Mouse (Mus musculus) hindbrain, embryonic 13.5 days (tissue): ENCODE results near the gene Pogk. TPM values are rescaled to one million over a fixed set of nuclear protein-coding genes. Genes with fewer than 3 reads are reported as not detected.

Experiments used
- ATAC-seq: fragments of 200-750 bp; cut with Nextera tagmentation; 2 replicates; pipeline ENCODE4 v1.8.0; 2017; ENCODE audit warnings: moderate TSS enrichment; ENCODE audit not compliant: low FRiP score
- H3K27ac ChIP-seq: fragments of 300-500 bp; sonication (generic); 2 replicates; pipeline ENCODE4 v1.5.1; 2015; ENCODE audit warnings: inconsistent platforms, mild to moderate bottlenecking, moderate library complexity
- H3K27me3 ChIP-seq: fragments of 300-500 bp; sonication (generic); 2 replicates; pipeline ENCODE4 v1.6.1; 2015; ENCODE audit warnings: mild to moderate bottlenecking, inconsistent platforms
- H3K36me3 ChIP-seq: fragments of 300-500 bp; sonication (generic); 2 replicates; pipeline ENCODE4 v1.6.1; 2015; ENCODE audit warnings: mild to moderate bottlenecking, inconsistent platforms
- H3K4me1 ChIP-seq: fragments of 300-500 bp; sonication (generic); replicated peaks from 2 replicates; pipeline ENCODE4 v1.6.1; 2015; ENCODE audit warnings: inconsistent platforms
- H3K4me2 ChIP-seq: fragments of 300-500 bp; sonication (generic); 2 replicates; pipeline ENCODE4 v1.6.1; 2015; ENCODE audit warnings: inconsistent platforms, mild to moderate bottlenecking, moderate library complexity
- H3K4me3 ChIP-seq: fragments of 300-500 bp; sonication (generic); 2 replicates; pipeline ENCODE4 v1.5.1; 2015; ENCODE audit warnings: mild to moderate bottlenecking, inconsistent platforms
- H3K9ac ChIP-seq: fragments of 300-500 bp; sonication (generic); 2 replicates; pipeline ENCODE4 v1.6.1; 2015; ENCODE audit warnings: mild to moderate bottlenecking, inconsistent platforms
- H3K9me3 ChIP-seq: fragments of 300-500 bp; sonication (generic); 2 replicates; pipeline ENCODE4 v1.6.1; 2016; ENCODE audit warnings: inconsistent platforms
- WGBS: fragments of 180-500 bp; shearing (Covaris S2); methylation state at CpG from one replicate; pipeline ENCODE4 v1.1.7; 2015; 5-methylcytosine and 5-hydroxymethylcytosine counted together
- polyA plus RNA-seq: library from polyadenylated mRNA; unstranded; fragments of >200 nt; fragmentation: Nextera tagmentation; extraction: Ambion mirVana; gene quantifications from 2 replicates; pipeline ENCODE4 v1.2.1, GENCODE M21; 2015

Gene Pogk
- polyA plus RNA-seq, 1 experiment from 2014 or later = 38.8 TPM

DNA sequence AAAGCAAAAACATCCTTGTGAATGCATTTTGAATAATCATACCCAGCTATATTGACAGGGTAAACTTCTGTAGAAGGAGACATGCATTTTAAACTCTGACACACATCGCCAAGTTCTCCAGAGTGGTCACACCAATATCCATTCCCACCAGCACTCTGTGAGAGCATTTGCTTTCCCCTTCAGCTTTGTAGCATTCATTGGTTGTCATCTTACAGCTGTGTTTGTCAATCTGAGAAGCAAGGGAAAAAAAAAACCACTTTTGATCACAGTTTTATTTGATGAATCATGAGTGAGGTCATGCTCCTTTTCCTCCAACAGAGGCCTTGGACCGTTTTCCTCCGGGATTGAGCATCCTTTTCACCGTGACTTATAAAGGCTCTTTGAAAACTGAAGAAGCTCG, 66.1 kb downstream of the Pogk start:
- H3K9me3 ChIP-seq = no peaks in the 10 kb centered on the region
- no peaks in the 10 kb centered on the region for H3K36me3 ChIP-seq
- WGBS = 38% methylated on average over 5 of the region's 5 CpGs
- no peak overlapping the region for H3K27ac ChIP-seq
- H3K4me1 ChIP-seq = peaks cover 8% of the 10 kb centered on the region
- no peak overlapping the region for H3K9ac ChIP-seq
- peaks cover 9% of the 10 kb centered on the region for H3K27me3 ChIP-seq
- no peak overlapping the region for H3K4me3 ChIP-seq
- H3K4me2 ChIP-seq = no peak overlapping the region
- ATAC-seq = no peak

DNA sequence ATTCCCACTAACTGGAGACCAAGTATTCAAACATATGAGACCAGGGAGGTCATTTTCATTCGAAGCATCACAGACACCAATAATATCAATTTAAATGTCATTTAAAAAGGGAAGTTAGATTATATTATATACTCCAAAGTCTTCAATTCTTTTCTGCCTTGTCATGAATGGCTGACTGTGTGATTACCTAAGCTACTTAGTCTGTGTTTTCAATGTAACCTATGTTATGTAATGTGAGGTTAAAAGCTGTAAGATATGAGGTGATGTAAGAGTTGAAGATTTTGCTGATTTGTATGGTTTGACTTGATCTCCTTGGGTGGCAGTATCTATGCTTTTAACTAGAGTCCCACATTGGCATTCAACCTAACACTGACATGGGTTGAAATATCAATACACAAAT, 67.1 kb downstream of the Pogk start:
- WGBS = 93% methylated on average over 1 of the region's 1 CpGs
- H3K27ac ChIP-seq = no peak overlapping the region
- H3K9me3 ChIP-seq = no peaks in the 10 kb centered on the region
- H3K9ac ChIP-seq = no peak overlapping the region
- peaks cover 9% of the 10 kb centered on the region for H3K27me3 ChIP-seq
- H3K4me2 ChIP-seq = no peak overlapping the region
- H3K4me3 ChIP-seq = no peak overlapping the region
- ATAC-seq = no peak
- peaks cover 8% of the 10 kb centered on the region for H3K4me1 ChIP-seq
- no peaks in the 10 kb centered on the region for H3K36me3 ChIP-seq

DNA sequence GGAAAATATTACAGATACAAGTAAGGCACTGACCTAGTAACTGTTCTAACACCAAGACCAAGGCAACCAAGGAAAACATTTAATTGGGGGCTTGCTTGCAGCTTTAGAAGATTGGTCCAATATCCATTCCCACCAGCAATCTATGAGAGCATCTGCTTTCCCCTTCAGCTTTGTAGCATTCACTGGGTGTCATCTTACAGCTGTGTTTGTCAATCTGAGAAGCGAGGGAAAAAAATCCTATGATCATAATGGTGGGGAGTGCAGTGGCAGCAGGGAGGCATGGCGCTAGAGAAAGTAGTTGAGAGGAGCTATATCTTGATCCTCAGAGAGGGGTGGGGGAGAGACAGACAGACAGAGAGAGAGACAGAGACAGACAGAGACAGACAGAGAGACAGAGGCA, 67.6 kb downstream of the Pogk start:
- H3K4me2 ChIP-seq = no peak overlapping the region
- no peak overlapping the region for H3K9ac ChIP-seq
- WGBS = 81% methylated on average over 2 of the region's 2 CpGs
- H3K27ac ChIP-seq = no peak overlapping the region
- no peak overlapping the region for H3K4me3 ChIP-seq
- no peaks in the 10 kb centered on the region for H3K9me3 ChIP-seq
- H3K36me3 ChIP-seq = no peaks in the 10 kb centered on the region
- peaks cover 9% of the 10 kb centered on the region for H3K27me3 ChIP-seq
- no peak for ATAC-seq
- H3K4me1 ChIP-seq = peaks cover 8% of the 10 kb centered on the region

DNA sequence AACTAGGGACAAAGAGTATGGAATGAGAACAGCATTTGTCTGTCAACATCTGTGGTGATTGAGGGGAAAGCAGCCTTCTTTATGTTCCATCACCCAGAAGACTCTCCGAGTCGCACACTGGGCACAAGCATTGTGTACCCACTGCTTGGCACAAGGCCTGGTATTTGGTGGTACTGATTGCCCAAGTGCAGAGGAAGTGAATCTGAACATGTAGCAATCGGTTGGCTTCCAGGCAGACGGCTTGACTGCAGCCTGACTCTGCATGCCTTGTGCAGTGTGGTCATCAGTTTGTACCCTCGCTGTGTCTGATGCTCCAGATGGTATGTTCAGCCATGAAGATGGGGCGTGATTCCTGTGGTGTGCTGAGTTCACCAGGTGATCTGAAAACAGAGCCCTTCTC, 70.6 kb downstream of the Pogk start:
- ATAC-seq = no peak
- H3K9me3 ChIP-seq = no peaks in the 10 kb centered on the region
- H3K9ac ChIP-seq = no peak overlapping the region
- no peaks in the 10 kb centered on the region for H3K36me3 ChIP-seq
- peaks cover 4% of the 10 kb centered on the region for H3K27me3 ChIP-seq
- H3K27ac ChIP-seq = no peak overlapping the region
- no peak overlapping the region for H3K4me2 ChIP-seq
- peaks cover under 1% of the 10 kb centered on the region for H3K4me1 ChIP-seq
- WGBS = 83% methylated on average over 6 of the region's 6 CpGs
- H3K4me3 ChIP-seq = no peak overlapping the region

Other genes starting within 250 kb of the Pogk start
- not detected in 2 replicates for gene Mael, start 171.1 kb downstream of the Pogk start, polyA plus RNA-seq
- 3.5 and 3.6 TPM in 2 replicates for gene Ildr2, start 155.7 kb downstream of the Pogk start, polyA plus RNA-seq
- gene Tada1, start 30.8 kb downstream of the Pogk start, polyA plus RNA-seq = 73.8 and 77.0 TPM in 2 replicates
- gene Gm4846, start 87.7 kb upstream of the Pogk start, polyA plus RNA-seq = not detected in 2 replicates
- not detected in 2 replicates for gene Gm4847, start 237.8 kb upstream of the Pogk start, polyA plus RNA-seq